Mouse (Mus musculus) cerebellum, postnatal 10 days (tissue): ENCODE measurements around the gene Gpank1.

Source experiments
- DNase-seq, 2 experiments: peaks; one replicate each; pipeline ENCODE4 v3.0.0; 2021; ENCODE audit warnings: mixed read lengths in 2 of 2

The Gpank1 gene

DNA sequence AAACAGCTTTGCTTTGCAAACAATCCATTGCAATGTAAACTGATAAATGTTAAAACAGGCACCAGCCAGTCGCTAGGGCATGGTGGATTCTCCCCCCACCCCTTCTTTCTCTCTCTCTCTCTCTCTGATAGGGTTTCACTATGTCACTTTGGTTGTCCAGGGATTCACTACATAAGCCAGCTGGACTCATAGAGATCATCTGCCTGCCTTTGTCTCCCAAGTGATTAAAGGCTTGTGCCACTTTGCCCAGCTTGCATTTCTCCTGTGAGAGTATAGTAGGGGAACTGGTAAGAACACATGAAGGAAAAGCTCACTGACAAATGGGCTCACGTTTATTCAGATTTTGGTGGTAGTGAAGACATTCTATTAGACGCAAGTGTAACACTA lies 10.9 kb downstream of the Gpank1 start:
- no peak for DNase-seq

GRCm38 (mm10) chr17:35133517-35133916 lies 12.3 kb downstream of the Gpank1 start:
- no peak for DNase-seq

GRCm38 (mm10) chr17:35134801-35135590 lies 13.7 kb downstream of the Gpank1 start, which contains the start of gene Bag6:
TSS of gene Bag6 (plus strand) at chr17:35135178.
- peak; percentile 98 to 99 for DNase-seq

DNA sequence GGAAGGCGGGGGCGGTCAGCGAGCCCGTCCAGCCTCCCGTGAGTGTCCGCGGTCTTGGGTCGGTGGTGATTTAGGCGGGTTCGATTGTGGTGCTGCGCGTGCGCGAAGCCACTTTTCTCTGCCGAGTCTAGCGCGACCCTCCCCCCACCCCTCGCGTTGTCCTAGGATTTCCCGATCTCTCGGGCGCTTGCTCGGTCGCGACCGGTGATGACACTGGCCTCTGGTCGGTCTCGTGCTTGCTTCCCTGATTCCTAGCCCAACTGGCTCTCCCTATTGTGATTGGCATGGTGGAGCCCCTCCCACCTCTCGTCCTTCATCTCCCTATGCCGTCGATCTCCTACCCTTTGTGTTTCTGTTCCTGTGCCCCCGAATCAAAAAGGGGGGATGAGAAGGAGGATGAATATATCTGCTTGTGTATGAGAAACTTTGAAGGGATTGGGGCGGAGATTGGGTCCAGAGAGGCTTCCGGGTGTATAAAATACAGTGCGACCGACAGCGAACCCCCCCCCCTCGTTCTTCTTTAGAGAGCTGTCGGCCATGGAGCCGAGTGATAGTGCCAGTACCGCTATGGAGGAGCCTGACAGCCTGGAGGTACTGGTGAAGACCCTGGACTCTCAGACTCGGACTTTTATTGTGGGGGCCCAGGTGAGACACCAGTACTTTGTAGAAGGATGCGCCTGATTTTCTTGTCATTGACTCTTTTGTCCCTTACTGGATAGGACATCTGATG lies 14.5 kb downstream of the Gpank1 start:
- no peak for DNase-seq

- DNase-seq, result no peak
These were observed 18.0 kb downstream of the Gpank1 start for GRCm38 (mm10) chr17:35139269-35139668.

DNA sequence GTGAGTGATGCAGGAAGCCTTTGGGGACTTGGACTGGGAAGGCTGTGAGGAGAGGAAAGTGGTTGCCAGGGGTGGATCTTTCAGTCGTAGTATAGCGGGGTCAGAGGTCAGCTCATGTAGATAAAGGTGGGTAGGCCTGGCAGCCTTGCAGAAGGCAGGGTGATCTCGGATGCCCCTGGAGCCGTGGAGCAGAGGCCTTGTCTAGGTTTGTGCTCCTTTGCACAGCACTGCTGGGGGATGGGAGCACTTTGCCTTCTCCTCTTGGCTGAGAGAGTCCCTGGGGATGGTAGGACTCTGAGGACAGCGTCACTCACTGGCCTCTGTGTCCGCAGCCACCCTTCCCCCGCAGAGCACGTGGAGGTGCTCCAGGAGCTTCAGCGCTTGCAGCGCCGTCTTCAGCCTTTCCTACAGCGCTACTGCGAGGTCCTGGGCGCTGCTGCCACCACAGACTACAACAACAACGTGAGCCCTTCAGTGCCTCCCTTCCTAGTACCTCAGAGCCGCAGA lies 19.3 kb downstream of the Gpank1 start:
- no peak for DNase-seq

GRCm38 (mm10) chr17:35141971-35142370 lies 20.7 kb downstream of the Gpank1 start:
- DNase-seq, result no peak

GRCm38 (mm10) chr17:35146139-35146538 lies 24.9 kb downstream of the Gpank1 start:
- DNase-seq, result no peak

DNA sequence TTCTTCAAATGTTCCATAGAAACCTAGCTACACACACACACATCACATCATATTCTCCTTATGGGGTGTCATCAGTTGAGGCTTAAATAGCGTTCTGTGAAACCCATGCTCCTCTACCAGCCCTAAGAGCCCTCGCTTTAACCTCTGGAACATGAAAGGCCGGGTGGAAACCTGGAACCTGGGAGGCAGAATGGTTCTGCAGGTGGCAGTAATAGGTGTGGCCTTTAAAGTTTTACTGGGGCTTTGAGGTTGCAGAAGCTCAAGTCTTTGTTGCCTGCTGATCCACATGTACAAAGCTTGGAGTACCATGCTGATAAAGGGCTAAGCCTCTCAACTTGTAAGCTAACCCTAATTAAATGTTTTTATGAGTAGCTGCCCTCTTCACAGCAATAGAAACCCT lies 26.1 kb downstream of the Gpank1 start:
- DNase-seq, result no peak

DNA sequence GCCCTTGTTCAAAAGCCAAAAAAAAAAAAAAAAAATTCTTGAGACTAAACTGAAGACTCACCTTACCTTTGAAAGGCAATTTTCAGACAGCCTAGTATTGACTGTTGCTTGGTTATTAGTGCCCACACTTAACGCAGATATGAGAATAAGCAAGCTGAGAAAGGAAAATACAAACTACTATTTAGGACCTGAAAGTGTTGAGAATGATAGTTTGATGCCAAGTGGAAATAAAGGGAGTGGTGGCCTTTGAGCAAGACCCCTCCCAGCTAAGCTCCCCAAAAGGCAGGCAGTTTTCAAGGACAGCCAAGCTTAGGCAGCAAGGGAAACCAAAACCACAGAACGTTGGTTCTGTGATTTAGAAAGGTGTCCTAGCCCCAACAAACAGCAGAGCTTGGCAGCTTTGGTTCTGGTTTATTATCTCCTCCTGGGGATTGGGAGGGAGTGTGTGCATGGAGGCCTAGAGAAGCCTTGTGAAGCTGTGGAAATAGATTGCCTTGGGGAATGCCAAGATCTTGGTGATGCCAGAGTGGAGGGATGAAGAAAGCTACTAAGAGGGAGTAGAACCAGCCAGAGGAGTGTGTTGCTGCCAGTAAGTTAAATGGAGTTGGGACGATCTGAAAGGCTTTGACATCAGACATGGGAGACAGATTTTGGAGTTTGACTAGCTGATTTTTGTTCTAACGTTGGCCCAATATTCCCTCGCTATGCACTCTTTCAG lies 26.8 kb downstream of the Gpank1 start:
- DNase-seq, result no peak

DNA sequence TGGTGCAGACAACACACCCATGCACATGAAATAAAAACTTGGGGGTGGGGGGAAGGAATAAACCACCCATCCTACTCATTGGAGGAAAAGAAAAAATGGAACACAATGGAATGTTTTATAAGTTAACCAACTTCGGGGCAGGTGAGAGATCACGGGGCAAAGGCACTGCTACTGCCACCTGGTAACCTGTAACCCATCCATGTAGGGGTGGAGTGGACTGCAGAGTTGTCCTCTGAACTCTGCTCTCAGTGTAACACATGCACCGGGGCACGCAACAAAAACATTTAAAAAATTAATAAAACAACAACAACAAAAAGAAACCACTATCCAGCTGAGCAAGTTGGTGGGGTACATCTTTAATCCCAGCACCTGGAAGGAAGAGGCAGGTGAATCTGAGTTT lies 30.9 kb downstream of the Gpank1 start:
- DNase-seq, result no peak

DNA sequence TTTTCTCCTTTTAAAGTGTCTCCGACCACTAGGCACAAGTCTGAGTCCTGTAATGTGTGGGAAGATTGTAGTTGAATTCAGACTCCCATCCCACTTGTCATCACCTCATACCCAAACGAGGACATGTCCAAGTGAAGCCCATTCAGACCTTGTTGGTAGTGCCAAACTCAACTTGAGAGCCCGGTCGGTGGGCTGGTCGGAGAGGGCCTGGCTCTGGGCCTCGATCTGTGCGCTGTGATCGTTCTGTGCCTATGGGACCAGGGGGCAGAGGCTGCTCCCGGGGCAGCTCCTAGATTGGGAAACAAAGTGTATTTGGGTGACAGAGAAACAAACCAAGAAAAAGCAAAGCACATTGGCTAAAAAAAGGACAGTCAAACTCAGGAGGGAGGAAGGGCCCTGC lies 31.8 kb downstream of the Gpank1 start:
- no peak for DNase-seq

DNA sequence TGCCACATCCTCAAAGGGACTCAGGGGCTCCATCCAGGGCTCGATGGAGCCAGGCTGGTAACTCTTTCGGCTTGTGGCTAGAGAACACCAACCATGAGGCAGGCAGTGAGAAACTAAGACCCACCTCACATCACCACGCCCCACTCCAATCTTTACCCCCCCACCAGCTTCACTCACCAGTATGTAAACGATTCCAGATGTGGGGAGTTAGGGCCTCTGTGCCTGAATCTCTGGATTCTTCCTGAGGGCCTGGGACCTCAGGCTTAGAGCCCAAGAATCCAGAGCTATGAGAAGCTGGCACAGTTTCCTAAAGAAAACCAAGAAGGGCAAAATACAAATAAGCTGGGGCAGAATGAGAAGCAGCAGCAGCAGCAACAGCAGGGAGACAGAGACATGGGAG lies 32.7 kb downstream of the Gpank1 start:
- no peak for DNase-seq

DNA sequence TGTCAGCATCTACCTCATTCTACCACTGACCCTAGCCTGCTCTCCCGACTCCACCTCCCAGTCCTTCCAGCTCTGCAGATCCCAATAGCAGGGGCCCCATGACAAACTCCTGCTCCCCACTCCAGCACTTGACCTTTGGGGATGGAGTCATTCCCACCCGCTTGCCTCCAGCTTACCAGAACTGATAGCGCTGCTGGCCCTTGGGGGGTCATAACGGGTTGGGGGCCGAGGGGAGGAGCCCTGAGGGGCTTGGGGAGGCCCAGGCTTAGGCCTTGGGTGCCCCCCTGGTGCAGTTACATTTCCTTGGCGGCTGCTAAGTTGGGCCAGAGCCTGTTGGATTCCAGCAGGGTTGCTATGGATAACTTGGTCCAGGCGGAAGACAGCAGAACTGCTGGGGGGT lies 33.4 kb downstream of the Gpank1 start:
- DNase-seq, result no peak

GRCm38 (mm10) chr17:35155451-35155850 lies 34.2 kb downstream of the Gpank1 start:
- DNase-seq, result no peak

DNA sequence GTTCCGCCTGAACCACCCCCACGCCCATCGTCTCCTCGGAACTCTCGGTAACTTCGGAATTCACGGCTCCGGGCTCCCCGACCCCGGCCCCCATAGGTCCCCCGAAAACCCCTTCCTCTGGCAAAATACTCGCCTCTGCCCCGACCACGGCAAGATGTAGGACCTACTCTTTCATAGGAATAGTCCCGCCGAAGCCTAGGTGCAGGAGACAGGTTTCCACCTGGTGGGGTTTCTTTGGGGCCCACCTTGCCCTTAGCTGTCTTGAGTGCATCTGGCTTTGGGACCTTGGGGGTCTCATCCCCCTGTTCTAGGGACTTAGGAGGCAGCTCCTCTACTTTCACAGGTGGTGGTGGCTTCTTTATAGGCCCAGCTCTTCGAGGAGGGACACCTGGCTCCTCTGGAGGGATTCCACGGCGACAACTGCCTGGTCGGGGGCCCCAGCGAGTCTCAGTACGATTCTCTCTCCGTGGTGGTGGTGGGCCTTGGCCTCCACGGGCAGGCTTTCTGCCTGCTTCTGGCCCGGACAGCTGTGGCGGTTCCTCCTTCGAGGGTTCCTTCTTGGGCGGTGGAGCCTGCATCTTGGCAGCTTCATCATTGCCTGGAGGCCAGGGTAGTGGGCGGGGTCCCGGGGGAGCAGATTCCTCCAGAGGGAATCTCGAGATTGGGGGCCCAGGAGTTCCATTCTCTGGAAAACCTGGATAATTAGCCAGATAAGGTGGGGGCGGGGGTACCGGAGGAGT lies 35.4 kb downstream of the Gpank1 start:
- DNase-seq, result no peak

GRCm38 (mm10) chr17:35157254-35157653 lies 36.0 kb downstream of the Gpank1 start:
- DNase-seq, result no peak

DNA sequence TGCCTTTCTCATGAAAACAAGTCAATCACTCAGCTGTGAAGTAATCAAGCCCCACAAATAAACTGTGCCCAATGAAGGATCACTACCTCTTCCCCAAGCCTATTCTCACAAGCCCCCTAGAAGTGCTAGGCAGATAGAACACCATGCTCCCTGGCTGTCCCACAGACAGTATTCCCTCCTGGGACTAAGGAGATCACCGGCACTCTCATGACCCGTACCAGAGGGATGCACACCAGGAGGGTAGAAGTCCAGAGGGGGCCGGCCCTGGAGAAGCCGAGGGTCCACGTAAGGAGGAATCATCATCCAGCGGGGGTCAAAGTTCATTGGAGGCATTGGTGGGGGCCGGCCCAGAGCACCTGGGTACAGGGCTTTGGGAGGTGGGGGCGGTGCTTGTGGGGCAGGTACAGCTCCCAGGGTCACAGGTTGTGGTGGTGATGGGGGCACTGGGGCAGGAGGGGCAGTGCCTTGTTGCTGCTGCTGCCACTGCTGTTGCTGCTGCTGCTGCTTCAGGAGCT lies 36.5 kb downstream of the Gpank1 start:
- no peak for DNase-seq

GRCm38 (mm10) chr17:35158850-35159593 lies 37.8 kb downstream of the Gpank1 start:
- DNase-seq, result no peak

- DNase-seq, result no peak
These were observed 38.4 kb downstream of the Gpank1 start for GRCm38 (mm10) chr17:35159638-35160037.

DNA sequence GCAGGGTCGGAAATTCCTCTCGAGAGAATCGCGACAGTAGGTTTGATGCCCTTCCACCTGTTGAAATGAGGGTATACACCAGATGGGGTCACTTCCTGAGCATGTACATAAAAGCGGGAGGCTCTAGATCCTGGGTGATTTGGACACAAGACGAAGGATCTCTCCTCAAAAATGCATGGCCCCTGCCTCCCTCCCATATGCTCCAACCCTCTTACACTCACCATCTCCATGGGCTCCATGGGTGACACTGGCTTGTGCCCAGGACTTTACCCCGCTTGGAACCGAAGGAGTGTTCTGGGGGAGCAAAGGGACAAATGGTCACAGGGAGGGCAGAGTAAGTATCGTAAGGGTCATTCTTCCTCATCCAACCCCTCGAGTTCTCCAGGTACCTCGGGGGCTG lies 40.2 kb downstream of the Gpank1 start:
- DNase-seq, result no peak

- DNase-seq, result no peak
These were observed 40.9 kb downstream of the Gpank1 start for GRCm38 (mm10) chr17:35162121-35162520.
